Mouse (Mus musculus) WW6 (cell line): ENCODE measurements around the gene Hoxb2.

ENCODE experiments used
- DNase-seq: peaks from one replicate; pipeline ENCODE4 v3.0.0-alpha.2; 2013; ENCODE audit warnings: low read depth, low spot score

Gene Hoxb2

DNA sequence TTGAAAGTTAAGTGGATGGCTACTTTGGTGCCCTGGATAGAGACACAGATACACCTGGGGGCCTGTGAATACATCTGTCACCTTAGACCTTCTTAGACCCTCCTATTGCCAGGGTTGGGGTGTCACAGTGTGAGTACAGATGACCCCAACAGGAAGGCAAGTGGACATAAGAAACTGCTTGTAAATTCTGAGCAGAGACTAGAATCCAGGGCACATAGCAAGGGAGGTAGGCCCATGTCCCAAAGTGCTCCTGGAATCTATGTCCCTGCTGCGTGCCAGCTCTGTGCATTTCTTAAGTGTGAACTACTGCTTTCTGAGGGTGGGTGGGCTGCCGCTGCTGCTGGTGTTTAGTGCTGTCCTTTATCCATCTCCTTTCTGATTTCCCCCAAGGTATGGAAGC is 466 bp downstream of the Hoxb2 start:
- no peak for DNase-seq

DNA sequence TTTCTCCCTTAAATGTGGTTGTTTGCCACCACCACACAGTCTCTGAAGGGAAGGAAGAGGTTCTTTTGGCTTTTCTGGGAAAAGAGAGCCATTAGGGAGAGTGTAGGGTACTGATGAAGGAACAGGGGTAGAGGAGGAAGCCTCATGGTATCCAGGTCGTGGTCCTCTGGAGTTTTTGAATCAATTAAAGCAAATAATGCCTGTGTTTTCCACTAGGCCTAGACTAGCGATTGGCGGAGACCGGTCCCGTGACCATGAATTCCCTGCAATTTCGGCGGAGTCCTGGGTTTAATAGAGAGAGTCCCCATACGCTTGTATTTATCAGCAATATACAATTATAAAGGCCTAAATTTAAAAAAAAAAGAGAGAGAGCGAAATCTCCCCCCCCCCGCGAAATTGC is 987 bp downstream of the Hoxb2 start:
- DNase-seq = no peak

DNA sequence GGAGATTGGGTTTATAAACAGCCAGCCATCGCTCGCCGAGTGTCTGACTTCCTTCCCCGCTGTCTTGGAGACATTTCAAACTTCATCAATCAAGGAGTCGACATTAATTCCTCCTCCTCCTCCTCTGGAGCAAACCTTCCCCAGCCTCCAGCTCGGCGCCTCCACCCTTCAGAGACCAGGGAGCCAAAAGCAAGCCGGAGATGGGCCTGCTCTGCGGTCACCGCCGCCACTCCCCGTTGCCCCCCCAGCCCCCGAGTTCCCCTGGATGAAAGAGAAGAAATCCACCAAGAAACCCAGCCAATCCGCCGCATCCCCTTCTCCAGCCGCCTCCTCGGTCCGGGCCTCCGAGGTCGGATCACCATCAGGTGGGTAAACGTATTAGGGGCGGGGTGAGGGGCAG is 1.5 kb downstream of the Hoxb2 start:
- no peak for DNase-seq

DNA sequence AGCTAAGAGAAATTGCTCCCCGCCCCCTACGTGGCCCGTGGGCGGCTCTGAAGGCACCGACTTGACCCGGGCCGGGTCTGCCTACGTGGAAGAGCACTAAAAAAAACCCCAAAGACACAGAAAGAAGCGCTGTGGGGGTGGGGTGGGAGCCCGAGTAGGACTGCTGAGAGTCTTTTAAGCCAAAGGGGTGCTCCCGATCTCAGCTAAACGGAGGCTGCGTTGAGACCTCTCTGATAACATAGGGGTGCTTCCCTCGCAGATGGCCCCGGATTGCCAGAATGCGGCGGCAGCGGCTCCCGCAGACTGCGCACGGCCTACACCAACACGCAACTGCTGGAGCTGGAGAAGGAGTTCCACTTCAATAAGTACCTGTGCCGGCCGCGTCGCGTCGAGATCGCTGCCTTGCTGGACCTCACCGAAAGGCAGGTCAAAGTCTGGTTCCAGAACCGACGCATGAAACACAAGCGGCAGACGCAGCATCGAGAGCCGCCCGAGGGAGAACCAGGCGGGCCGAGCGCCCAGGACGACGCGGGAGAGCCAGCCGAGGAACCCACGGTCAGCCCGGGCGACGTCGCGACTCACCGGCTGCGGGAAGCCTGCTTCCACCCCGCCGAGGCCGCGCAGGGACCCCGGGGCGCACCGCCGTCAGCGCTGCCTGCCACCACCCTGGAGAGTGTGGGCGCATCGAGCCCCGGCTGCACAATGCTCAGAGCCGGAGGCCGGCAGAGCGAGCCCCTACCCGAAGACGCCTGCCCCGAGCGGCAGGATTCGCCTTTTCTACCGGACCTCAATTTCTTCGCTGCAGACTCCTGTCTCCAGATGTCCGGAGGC is 2.6 kb downstream of the Hoxb2 start:
- DNase-seq = no peak

DNA sequence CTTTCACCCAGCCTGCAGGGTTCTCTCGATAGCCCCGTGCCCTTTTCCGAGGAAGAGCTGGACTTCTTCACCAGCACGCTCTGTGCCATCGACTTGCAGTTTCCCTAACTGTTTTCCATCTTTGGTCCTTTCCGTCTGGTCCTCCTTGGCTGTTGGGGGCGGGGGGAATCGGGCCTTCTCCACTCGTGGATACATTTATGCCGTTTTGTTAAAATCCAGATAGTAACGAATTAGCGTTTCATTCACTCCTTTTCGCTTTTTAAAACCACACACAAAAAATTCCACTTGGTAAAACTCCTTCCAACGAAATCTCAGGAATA is 3.2 kb downstream of the Hoxb2 start:
- no peak for DNase-seq

DNA sequence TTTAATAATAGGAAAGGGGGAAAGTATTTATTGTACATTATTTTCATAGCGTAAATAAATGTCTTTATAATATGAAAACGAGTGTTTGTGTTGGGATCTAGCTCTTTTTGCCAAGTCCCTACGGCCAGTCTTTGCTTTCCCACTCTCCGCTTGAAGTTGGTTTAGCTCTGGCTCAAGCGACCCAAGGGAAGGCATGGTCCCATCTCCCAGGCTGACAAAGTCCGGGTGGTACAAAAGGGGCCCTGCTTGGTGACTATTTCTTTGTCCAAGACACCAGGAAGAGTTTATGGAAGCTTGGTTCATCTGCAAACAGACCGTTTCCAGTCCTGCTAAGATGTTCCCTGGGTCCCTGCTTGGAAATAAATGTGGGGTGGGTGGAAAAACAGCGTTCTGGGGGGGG is 3.6 kb downstream of the Hoxb2 start:
- DNase-seq = no peak

DNA sequence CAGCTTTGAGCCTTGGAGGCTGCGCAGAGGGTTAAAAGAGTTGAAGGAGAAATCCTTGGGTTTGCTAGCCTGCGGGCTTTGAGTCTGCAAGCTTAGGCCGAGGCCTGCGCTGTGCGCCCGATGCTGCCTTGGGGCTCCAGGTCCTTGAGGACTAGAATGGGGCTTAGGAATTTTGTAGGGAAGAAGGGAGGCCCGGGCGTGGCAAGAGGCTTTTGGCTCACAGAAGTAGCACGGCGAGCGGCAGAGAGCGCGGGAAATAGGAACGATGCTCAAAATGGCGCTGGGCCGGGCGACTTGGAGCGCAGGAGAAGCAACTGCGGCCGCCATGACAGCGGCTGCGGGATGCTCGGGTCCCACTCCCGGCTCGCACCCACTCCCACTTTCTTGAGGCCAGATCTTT is 4.1 kb downstream of the Hoxb2 start:
- no peak for DNase-seq

DNA sequence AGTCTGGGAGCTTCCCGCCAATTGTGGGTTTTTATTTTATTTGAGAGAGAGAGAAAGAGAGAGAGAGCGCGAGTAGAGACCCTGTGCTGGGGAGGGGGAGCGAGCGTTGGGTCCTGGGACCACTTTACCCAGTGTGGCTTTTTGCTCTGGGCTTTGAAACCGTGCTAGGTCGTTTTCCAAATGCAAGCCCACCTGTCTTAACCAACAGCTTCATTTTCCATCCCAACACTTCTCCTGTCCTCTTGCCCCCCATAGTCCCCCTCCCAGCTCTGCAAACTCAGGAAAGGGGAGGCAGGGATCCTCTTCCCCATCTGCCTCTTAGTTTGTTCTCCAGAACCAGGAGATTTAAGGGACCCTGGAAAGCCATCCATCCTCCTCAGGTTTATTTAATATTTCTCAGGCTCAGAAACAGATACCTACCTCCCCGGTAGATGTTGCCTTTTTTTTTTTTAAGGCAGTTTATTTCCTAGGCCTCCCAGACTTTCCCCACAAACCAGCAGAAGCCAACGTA is 4.5 kb downstream of the Hoxb2 start:
- DNase-seq = no peak

DNA sequence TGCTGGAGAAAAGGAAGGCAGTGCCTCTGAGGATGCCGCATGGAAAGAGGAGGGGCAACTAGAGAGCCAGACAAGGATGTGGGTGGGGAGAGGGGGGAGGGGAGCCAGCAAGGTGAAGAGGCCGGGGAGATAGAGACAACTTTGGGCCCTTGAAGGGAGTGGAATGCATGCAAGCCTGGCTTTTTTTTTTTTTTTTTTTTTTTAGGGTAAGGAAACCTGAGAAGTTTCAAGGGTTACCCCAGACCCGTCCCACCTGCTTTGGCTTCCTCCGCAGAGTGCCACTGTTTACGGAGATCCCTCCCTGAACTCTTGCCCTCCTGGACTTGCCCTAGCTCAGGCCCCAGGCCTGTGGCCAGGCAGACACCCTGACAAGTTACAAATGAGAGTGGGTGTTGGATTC is 13.5 kb downstream of the Hoxb2 start:
- DNase-seq = no peak

DNA sequence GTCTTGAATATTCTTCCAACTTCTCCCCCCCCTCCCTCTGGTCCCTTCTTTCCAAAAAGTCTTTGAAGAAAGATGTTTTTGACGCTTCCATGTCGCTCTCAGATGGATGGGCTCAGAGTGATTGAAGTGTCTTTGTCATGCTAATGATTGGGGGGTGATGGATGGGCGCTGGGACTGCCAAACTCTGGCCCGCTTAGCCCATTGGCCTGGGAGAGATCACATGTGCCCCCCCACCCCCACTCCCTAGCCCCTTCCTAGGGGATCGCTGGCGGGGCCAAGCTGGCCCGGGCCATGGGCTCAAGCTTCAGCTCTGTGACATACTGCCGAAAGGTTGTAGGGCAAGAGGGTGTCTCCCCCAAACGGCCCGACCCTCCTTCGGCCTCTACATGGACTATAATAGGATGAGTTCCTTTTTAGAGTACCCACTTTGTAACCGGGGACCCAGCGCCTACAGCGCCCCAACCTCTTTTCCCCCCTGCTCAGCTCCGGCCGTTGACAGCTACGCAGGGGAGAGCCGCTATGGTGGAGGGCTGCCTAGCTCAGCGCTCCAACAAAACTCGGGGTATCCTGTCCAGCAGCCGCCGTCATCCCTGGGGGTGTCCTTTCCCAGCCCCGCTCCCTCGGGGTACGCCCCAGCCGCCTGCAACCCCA is 15.2 kb downstream of the Hoxb2 start, which contains the start of gene Hoxb1:
Gene Hoxb1 (plus strand): TSS at position 312 of the 651 bp plus-strand sequence.
- DNase-seq = no peak

DNA sequence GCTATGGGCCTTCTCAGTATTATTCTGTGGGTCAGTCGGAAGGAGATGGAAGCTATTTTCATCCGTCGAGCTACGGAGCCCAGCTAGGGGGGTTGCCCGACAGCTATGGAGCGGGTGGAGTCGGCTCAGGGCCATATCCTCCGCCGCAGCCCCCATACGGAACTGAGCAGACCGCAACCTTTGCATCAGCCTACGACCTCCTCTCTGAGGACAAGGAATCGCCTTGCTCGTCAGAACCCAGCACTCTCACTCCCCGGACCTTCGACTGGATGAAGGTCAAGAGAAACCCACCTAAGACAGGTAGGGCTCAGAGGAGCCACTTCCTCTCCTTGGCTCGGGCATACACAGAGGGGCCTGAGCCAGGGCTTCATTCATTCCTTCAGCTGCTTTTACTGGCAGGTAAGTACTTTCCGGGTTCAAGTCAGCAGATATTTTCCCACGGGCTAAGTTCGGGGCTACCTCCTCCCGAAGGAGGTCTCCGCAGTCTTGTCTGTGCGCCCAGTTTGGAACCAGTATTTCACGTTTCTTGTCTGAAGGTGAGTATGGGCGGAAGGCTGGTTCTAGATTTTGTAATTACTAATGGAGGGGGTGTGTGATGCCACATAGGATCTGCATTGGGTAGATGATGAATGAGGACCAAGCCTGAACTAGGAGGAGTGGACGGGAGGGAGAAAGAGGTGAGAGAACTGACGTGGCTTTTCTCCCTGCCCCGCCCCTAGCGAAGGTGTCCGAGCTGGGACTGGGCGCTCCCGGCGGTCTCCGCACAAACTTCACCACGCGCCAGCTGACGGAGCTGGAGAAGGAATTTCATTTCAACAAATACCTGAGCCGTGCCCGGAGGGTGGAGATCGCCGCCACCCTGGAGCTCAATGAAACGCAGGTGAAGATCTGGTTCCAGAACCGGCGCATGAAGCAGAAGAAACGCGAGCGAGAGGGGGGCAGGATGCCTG is 16.0 kb downstream of the Hoxb2 start:
- DNase-seq = no peak

DNA sequence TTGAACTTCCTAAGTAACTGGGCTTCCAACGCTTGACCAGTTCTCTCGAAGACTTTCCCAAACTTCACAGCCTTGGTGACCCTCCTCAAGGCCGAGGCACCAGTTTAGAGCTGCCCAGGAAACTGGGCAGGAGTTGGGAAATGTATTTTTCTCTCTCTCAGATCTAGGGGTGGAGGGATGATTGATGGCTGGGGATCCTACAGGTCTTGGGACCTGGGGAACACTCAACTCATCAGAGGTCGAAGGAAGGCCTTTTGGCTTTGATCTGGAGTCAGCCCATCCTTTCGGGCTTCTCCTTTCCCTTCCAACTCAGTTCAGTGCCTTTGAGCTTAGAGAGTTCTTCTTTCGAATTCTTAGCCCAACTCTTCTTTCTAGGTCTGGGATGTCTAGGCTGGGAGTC is 16.8 kb downstream of the Hoxb2 start:
- DNase-seq = no peak

DNA sequence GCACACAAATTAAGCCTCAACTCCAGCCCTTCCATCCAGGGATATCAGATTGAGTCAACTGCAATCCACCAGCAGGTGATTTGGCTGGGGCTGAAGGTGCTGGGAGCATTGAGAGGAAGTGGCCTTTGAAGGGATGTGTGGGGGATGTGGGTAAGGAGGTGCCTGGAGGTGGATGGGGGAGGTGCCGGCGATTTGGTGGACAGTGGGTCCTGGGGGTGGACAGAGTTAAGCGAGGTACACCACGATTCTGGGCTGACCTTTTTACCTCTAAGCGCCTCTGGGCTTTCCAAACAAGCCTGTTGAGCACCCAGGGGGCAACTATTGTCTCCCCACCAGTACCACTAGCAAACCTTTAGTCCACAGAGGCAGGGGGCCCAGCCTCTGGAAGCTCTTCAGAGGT is 18.4 kb downstream of the Hoxb2 start:
- DNase-seq = no peak

DNA sequence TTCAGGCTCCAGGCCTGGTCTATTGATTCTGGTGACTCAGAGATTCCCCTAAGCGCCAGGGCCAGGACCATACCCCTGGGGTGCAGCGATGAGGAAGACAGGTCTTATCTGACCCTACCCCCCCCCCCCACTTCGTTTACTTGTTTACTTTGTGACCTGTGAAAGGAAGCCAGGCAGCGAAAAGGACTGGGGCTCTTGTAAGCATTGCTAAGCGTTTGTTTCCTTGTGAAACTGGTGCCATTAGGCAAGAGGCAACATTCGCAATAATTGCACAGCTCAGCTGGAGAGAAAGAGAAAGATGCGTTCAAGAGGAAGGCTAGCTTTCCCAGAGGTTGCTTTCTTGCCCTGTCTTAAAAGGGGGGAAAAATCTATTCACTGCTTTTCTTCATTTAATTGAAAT is 18.8 kb downstream of the Hoxb2 start:
- no peak for DNase-seq

DNA sequence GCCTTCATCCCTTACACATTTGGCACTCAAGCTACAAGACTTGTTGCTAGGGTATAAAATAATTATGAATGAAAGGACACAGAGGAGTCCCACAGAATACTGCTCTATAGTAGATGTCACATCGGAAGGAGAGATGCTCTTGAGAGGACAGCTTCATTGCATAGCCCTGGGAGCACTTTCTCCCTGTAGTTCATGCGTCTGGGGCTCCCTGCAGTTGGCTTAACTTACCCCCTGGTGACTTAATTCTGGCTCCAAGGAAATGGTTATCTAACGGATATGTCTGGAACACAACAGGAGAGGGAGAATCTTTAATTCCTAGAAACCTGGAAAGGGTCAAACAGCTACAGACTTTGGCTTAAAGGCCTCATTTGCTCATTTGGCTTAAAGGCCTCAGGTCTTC is 21.4 kb downstream of the Hoxb2 start:
- no peak for DNase-seq

DNA sequence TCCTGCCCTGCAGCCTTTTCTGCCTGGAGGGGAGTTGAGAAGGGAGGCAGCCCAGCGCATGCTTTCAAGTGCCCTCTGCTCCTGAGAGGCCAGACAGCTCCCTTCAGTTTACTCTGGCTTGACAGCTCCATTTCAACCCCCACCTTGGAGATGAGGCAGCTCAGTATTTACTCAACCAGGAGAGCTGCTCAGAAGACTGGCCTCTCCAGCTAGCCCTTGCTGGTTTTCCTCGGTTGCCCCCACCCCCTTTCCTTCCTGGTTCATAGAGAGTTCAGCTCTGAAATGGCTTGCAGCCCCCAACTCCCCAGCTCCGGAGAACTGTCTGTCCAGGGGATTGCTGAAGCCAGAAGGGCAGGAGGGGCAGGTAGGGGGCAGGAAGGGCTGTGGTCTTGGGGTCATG is 22.2 kb downstream of the Hoxb2 start:
- no peak for DNase-seq

DNA sequence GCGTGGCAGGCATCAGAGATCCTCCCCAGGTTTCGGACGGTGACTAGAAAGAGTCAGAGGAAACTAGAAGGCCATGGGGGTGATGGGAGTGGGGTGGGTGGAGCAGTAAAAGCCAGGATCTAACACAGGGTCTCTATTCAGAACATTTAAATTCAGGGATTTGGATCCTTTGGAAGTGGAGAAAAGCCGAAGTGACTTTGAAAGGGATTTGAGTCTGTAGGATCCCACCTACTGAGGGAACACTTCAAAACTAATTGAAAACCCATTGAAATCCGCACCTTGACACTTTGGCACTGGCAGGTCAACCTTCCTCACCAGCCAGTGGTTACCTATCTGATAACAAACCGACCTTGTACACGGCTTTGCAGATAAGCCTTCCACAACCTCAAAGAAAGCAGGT is 24.5 kb downstream of the Hoxb2 start:
- DNase-seq = no peak

DNA sequence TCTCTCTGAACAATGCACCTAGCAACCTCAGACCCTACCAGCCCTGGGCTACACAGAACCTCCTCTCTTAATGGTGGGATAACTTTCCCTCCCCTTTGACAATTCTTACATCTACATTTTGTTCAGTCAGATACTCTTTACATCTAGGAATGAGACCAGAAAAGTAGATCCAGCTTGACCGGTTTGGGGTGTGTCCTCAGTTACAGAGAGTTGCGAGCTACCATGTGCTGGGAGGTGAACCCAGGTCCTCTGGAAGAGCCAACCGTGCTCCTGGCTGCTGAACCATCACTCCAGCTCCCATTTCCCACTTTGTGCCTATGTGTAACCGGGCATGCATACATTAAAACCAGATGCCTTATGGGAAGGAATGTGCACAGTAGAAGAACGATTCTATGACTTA is 33.1 kb downstream of the Hoxb2 start:
- DNase-seq = no peak

DNA sequence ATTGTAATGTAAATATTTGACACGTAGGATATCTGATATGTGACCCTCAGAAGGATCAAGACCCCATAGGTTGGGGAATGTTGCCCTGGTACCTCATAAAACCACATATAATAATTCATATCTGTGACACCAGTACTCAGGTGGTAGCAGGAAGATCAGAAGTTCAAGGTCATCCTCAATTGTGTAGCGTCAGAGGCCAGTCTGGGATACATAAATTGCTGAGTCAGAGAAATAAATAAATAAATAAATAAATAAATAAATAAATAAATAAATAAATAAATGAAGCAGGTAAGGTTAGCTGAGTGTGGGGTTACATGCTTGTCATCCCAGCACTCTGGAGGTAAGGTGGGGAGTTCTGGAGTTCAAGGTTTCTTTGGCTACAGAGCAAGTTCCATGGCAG is 37.3 kb downstream of the Hoxb2 start:
- DNase-seq = no peak

DNA sequence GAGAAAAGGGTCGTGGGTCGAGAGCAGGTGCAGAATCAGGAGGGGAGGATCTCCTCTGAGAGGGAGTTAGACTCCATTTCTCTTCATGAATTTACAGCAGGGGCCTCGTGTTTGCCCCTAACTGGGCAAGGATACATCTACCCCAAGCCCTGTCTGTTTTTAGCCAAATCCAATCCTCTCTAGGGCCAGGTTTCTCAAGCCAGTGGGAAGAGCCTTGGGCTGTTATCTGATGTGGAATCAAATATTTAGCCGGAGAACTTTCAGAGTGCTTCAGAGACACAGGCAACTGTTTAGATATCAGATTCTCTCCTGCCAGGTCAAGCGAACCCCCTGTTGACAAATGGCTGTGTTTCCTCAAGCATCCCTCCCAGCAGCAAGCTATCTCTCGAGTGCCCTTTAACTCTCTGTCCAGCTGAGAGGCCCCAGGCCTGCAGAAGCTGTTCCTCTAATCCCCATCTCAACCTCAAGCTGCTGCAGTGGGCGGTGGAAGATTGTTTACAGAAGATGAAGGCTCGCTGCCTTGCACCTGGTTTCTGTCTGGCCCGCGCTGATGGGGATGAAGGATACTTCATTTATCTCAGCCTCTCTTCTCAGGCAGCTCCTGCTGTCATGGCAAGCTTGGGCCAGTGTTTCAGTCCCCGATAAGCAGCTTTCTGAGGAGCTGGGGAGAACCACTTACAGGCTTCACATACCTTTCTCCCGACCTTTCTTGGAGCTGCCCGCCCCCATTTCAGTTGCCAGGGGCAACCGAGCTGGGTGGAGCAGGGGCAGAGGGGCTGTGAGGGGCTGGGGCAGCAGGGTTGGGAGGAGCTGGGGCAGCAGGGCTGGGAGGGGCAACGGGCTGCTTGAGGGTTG is 46.7 kb downstream of the Hoxb2 start:
- DNase-seq = no peak

DNA sequence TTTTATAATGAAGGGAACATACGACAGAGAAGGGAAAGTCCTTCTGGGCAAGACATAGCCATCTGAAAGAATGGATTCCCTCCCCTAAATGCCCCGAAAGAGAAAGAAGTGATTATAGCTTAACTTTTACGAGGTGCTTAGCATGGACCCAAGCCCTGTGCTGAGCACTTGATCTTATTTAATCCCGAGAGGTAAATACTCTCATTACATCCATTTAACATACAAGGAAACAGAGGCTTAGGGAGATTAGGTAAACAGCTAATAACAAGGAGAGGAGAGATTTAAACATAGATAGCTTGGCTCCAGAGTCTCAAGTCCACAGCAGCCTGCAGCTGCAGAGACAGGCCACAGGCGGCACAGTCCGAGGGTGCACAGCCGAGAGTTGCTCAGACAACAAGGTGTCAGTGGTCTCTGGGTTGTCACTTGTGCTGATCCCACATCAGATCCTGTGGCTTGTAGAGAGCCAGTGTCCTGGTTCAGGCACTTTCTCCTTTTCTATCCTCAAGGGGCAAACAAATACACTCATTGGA is 47.5 kb downstream of the Hoxb2 start:
- no peak for DNase-seq
